Mouse (Mus musculus) adrenal gland, postnatal 36 days (tissue): ENCODE results near the gene Sprr2e. TPM values are rescaled to one million over a fixed set of nuclear protein-coding genes. Genes with fewer than 3 reads are reported as not detected.

Source experiments
- DNase-seq, 2 experiments: peaks; one replicate each; pipeline ENCODE4 v3.0.0; 2021; ENCODE audit warnings: mixed read lengths in 1 of 2
- long read RNA-seq, 2 experiments: library from polyadenylated mRNA; stranded (forward); transcript quantifications; one replicate each; pipeline ENCODE4 v2.0.0; 2021; ENCODE audit warnings: borderline sequencing depth in 2 of 2
- total RNA-seq, 2 experiments: library from RNA; stranded (reverse); gene quantifications; 2 replicates each; pipeline ENCODE4 v1.2.3; 2021

Gene Sprr2e
- not detected for total RNA-seq
- long read RNA-seq, experiment 1 = 0 reads
- long read RNA-seq, experiment 2 = 0 reads

GRCm38 (mm10) chr3:92351843-92352242 is at the start of gene Sprr2e:
Gene Sprr2e (plus strand): TSS chr3:92352143.
- DNase-seq = no peak

- DNase-seq = no peak
Observed at GRCm38 (mm10) chr3:92307406-92307805, 44.5 kb upstream of the Sprr2e start.

GRCm38 (mm10) chr3:92316320-92316719 is 35.6 kb upstream of the Sprr2e start, which contains the start of gene Sprr2b:
Gene Sprr2b (plus strand): TSS chr3:92316620.
- DNase-seq = no peak

DNA sequence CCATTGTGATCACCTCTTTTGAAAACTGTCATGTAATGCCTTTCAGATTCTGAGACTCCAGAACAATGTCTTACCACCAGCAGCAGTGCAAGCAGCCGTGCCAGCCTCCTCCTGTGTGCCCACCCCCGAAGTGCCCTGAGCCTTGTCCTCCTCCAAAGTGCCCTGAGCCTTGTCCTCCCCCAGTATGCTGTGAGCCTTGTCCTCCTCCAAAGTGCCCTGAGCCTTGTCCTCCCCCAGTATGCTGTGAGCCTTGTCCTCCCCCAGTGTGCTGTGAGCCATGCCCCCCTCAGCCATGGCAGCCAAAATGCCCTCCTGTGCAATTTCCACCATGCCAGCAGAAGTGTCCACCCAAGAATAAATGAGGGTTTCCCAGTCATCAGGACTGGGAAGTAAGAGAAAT is 34.6 kb upstream of the Sprr2e start:
- no peak for DNase-seq

DNA sequence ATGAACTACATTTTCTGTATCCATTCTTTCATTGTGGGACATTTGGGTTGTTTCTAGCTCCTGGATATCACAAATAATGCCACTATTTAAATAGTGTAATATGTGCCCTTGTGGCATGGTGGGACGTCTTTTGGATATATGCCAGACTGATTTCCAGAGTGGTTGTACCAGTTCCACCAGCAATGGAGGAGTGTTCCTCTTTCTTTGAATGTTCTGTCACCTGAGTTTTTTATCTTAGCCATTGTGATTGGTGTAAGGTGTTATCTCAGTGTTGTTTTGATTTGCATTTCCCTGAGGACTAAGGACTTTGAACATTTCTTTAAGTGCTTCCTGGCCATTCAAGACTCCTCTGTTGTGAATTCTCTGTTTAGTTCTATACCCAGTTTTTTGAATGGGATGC is 15.7 kb upstream of the Sprr2e start:
- no peak for DNase-seq

DNA sequence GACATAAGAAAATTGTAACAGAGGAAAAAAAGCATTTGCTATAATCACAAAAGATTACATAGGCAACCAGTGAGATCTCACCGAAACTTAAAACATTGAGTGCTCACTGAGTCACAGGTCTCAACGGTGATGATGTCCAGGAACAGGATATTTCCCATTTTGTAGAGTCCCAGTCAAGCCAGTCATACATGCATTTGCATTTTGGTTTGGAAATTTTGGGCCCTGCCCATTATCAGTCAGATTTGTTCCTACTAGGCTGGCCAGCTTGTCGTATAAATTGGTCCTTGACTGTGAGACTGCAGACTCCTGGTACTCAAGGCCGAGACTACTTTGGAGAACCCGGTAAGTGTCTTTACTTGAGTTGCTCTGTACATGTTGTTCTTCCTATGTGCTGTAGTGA is 13.1 kb upstream of the Sprr2e start, which contains the start of gene Sprr2d:
TSS of gene Sprr2d (plus strand) at position 301 of the 400 bp plus-strand sequence.
- no peak for DNase-seq

GRCm38 (mm10) chr3:92361619-92362018 is 9.7 kb downstream of the Sprr2e start:
- DNase-seq = no peak

DNA sequence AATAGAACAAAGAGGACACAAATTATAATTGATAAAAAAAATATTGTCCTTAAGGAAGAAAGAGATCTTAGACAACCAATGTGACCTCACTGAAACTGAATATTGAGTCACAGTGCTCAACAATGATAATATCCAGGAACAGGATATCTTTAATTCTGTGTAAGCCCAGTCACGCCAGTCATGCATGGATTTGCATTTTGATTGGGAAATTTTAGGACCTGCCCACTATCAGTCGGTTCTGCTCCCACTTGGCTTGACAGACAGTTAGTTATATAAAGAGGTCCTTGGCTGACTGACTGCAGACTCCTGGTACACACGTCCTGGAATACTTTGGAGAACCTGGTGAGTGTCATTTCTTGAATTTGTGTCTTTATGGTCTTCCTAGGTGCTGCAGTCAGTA is 12.9 kb downstream of the Sprr2e start, which contains the start of gene Sprr2f:
TSS of gene Sprr2f (plus strand) at position 301 of the 400 bp plus-strand sequence.
- DNase-seq = no peak

DNA sequence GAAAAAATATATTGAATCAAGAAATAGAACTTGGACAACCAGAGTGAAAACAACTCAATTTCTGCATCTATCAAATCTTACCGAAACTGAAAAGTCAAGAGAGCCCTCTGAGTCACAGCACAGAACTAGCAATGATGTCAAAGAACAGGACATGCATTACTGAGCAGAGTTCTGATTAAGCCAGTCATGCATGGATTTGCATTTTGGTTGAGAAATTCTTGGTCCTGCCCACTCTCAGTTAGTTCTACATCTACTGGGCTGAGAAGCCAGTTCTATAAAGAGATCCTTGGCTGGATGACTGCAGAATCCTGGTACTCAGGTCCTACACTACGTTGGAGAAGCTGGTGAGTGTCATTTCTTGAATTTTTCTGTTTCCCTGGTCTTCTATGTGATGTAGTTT is 21.7 kb downstream of the Sprr2e start:
- no peak for DNase-seq

DNA sequence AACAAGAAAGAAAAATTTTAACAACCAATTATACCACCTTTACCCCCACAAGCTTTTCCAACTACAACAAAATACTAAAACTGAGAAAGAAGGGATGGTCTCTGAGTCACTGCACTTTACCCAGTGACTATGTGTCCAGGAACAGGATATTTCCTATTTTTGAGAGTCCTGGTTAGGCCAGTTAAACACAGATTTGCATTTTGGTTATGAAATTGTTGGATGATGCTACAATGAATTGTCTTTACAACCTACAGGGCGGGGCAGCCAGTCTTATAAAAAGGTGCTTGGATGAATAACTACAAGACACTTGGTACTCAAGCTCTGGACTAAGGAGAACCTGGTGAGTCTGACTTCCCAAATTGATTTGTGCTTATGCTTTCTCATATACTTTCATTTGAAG is 33.4 kb downstream of the Sprr2e start, which contains the start of gene Sprr2h:
TSS of gene Sprr2h (plus strand) at position 301 of the 400 bp plus-strand sequence.
- no peak for DNase-seq

GRCm38 (mm10) chr3:92394301-92394700 is 42.4 kb downstream of the Sprr2e start:
- DNase-seq = no peak

Other genes with a start within 250 kb of the Sprr2e start
- not detected for gene Prr9, start 228.2 kb upstream of the Sprr2e start, total RNA-seq
- gene Lelp1, start 209.4 kb upstream of the Sprr2e start, total RNA-seq = not detected
- not detected for gene Sprr2a1, start 136.3 kb upstream of the Sprr2e start, total RNA-seq
- not detected for gene Sprr2a2, start 136.2 kb upstream of the Sprr2e start, total RNA-seq
- gene Sprr2a3, start 66.7 kb upstream of the Sprr2e start, total RNA-seq = not detected
- not detected for gene Sprr2b, start 35.5 kb upstream of the Sprr2e start, total RNA-seq
- gene Sprr2d, start 13.0 kb upstream of the Sprr2e start, total RNA-seq = not detected
- gene Sprr2f, start 13.0 kb downstream of the Sprr2e start, total RNA-seq = not detected
- not detected for gene Sprr2h, start 33.5 kb downstream of the Sprr2e start, total RNA-seq
- not detected for gene Sprr2i, start 55.8 kb downstream of the Sprr2e start, total RNA-seq
- gene Sprr2j-ps, start 65.9 kb downstream of the Sprr2e start, total RNA-seq = not detected
- gene Gm9774, start 77.3 kb downstream of the Sprr2e start, total RNA-seq = 1 to 10 TPM; 6.5 to 6.6 TPM
- gene Sprr2k, start 80.4 kb downstream of the Sprr2e start, total RNA-seq = not detected
- not detected for gene Sprr1b, start 86.6 kb downstream of the Sprr2e start, total RNA-seq
- gene Sprr3, start 106.6 kb downstream of the Sprr2e start, total RNA-seq = not detected
- not detected for gene Sprr1a, start 133.8 kb downstream of the Sprr2e start, total RNA-seq
- not detected for gene Sprr4, start 148.3 kb downstream of the Sprr2e start, total RNA-seq
- not detected for gene 2310046K23Rik, start 182.4 kb downstream of the Sprr2e start, total RNA-seq
- not detected for gene Ivl, start 221.6 kb downstream of the Sprr2e start, total RNA-seq
- not detected for gene Smcp, start 236.9 kb downstream of the Sprr2e start, total RNA-seq